In genomic region chr12:109845602-109845906, GRCm38 (mm10) we compare ENCODE assay signal across 12 mouse cellular contexts.
DNase-seq lines count a peak whose midpoint lies in the region; ATAC-seq and TF ChIP-seq lines count a peak whose summit lies in the region.
"Had no signal": no experiment of that assay in that cellular context is flagged by ENCODE, and none has a peak within 500 bp of the region (broad histone marks: within the 10 kb centered on the region; RNA-seq: fewer than 3 reads in every experiment).

No protein-coding gene starts in this region.

- TF ChIP-seq POLR2A in thymus, adult 2 months (IDR thresholded peaks at IDR 0.05; ENCODE audit: control insufficient read depth, extremely low read depth, insufficient read depth, low read length, poor library complexity): no peak

- peak; percentile 33 to 46 for DNase-seq in kidney, postnatal 4 days
- no peak for DNase-seq in kidney, postnatal 25 days
- DNase-seq in NIH3T3 (ENCODE audit: low read depth): peak; percentile 63
- DNase-seq in thymus, adult 2 months: no peak
- DNase-seq in cerebellum, adult 9-10 months: no peak
- DNase-seq: cerebellum, adult 11 months; gastrocnemius, adult 2 months had no signal

- H3K4me2 ChIP-seq in forebrain, embryonic 13.5 days: no peak overlapping the region
- H3K4me2 ChIP-seq in forebrain, embryonic 15.5 days (replicated peaks): no peak overlapping the region
- H3K4me2 ChIP-seq in hindbrain, embryonic 15.5 days: no peak overlapping the region
- H3K4me2 ChIP-seq: embryonic facial prominence, embryonic 12.5 days had no signal

- H3K9me3 ChIP-seq in forebrain, embryonic 13.5 days (replicated peaks): no peaks in the 10 kb centered on the region
- H3K9me3 ChIP-seq in forebrain, embryonic 15.5 days: no peaks in the 10 kb centered on the region
- H3K9me3 ChIP-seq in hindbrain, embryonic 15.5 days: no peaks in the 10 kb centered on the region
- H3K9me3 ChIP-seq: embryonic facial prominence, embryonic 12.5 days had no signal

- H3K9ac ChIP-seq in forebrain, embryonic 13.5 days: no peak overlapping the region
- no peak overlapping the region for H3K9ac ChIP-seq in forebrain, embryonic 15.5 days (replicated peaks)
- H3K9ac ChIP-seq in hindbrain, embryonic 15.5 days: no peak overlapping the region
- H3K9ac ChIP-seq: embryonic facial prominence, embryonic 12.5 days had no signal

- peaks cover 14% of the 10 kb centered on the region for H3K4me1 ChIP-seq in forebrain, embryonic 13.5 days
- peaks cover 7% of the 10 kb centered on the region for H3K4me1 ChIP-seq in forebrain, embryonic 15.5 days
- peaks cover 3% of the 10 kb centered on the region; the same call in 1 of the 2 replicates for H3K4me1 ChIP-seq in hindbrain, embryonic 15.5 days (replicated peaks)
- H3K4me1 ChIP-seq in thymus, adult 2 months (replicated peaks; ENCODE audit: control insufficient read depth, insufficient read depth, low read length): no peaks in the 10 kb centered on the region

- H3K27me3 ChIP-seq in forebrain, embryonic 13.5 days: no peaks in the 10 kb centered on the region
- H3K27me3 ChIP-seq in forebrain, embryonic 15.5 days: no peaks in the 10 kb centered on the region
- no peaks in the 10 kb centered on the region for H3K27me3 ChIP-seq in hindbrain, embryonic 15.5 days
- no peaks in the 10 kb centered on the region for H3K27me3 ChIP-seq in thymus, adult 2 months (ENCODE audit: control insufficient read depth, insufficient read depth, low read length)
- H3K27me3 ChIP-seq: embryonic facial prominence, embryonic 12.5 days had no signal

- H3K36me3 ChIP-seq in forebrain, embryonic 13.5 days (ENCODE audit: poor library complexity, severe bottlenecking): no peaks in the 10 kb centered on the region
- H3K36me3 ChIP-seq in forebrain, embryonic 15.5 days: no peaks in the 10 kb centered on the region
- no peaks in the 10 kb centered on the region for H3K36me3 ChIP-seq in hindbrain, embryonic 15.5 days
- no peaks in the 10 kb centered on the region for H3K36me3 ChIP-seq in thymus, adult 2 months (ENCODE audit: control insufficient read depth, insufficient read depth, low read length)
- H3K36me3 ChIP-seq: embryonic facial prominence, embryonic 12.5 days had no signal

- WGBS in forebrain, embryonic 13.5 days: 21% methylated on average over 5 of the region's 5 CpGs
- WGBS in forebrain, embryonic 15.5 days: 32% methylated on average over 5 of the region's 5 CpGs
- WGBS in hindbrain, embryonic 15.5 days: 15% methylated on average over 5 of the region's 5 CpGs
- 89% methylated on average over 5 of the region's 5 CpGs for WGBS in thymus, adult 2 months

- H3K27ac ChIP-seq in forebrain, embryonic 13.5 days: no peak overlapping the region; the same call in 1 of the 2 replicates
- no peak overlapping the region for H3K27ac ChIP-seq in forebrain, embryonic 15.5 days (replicated peaks)
- no peak overlapping the region for H3K27ac ChIP-seq in hindbrain, embryonic 15.5 days (replicated peaks)
- no peak overlapping the region for H3K27ac ChIP-seq in thymus, adult 2 months (ENCODE audit: control insufficient read depth, insufficient read depth, low read length)
- H3K27ac ChIP-seq: embryonic facial prominence, embryonic 12.5 days; gastrocnemius, adult 2 months; left cerebral cortex, adult 2 months had no signal

- ATAC-seq in forebrain, embryonic 13.5 days: peak; percentile 8; the same call in 1 of the 2 replicates
- ATAC-seq in forebrain, embryonic 15.5 days (replicated peaks): no peak
- peak; percentile 48; the same call in 1 of the 2 replicates for ATAC-seq in hindbrain, embryonic 15.5 days (ENCODE audit: low FRiP score, low read depth)

- no peak overlapping the region for H3K4me3 ChIP-seq in forebrain, embryonic 13.5 days
- H3K4me3 ChIP-seq in forebrain, embryonic 15.5 days: no peak overlapping the region
- no peak overlapping the region for H3K4me3 ChIP-seq in hindbrain, embryonic 15.5 days
- no peak overlapping the region for H3K4me3 ChIP-seq in thymus, adult 2 months (ENCODE audit: control insufficient read depth, insufficient read depth, low read length)
- H3K4me3 ChIP-seq: embryonic facial prominence, embryonic 12.5 days; gastrocnemius, adult 2 months; left cerebral cortex, adult 2 months had no signal

- TF ChIP-seq CTCF in thymus, adult 2 months (IDR thresholded peaks at IDR 0.05; ENCODE audit: borderline replicate concordance, control insufficient read depth, extremely low read depth, insufficient read depth, low read length, poor library complexity): no peak

Comparison
In these comparisons a context has a peak if more than half of its experiments do, and no peak if none do; other contexts are left out.
1. DNase-seq: peak in kidney, postnatal 4 days (2 of 2) and NIH3T3 (single experiment); none in kidney, postnatal 25 days (0 of 2), thymus, adult 2 months (single experiment) and cerebellum, adult 9-10 months (single experiment).